Mouse (Mus musculus): ENCODE data around the gene Shpk. TPM values are rescaled to one million over a fixed set of nuclear protein-coding genes. Genes with fewer than 3 reads are reported as not detected.
A peak's percentile ranks its signal among the peaks of the same experiment; 100 is the strongest.

The Shpk gene
- 1 to 10 TPM; 3.1 to 3.2 TPM for total RNA-seq (2021)
- long read RNA-seq, experiment 1, partial matches to known transcripts: 0 of 2 reads
- long read RNA-seq, experiment 1, other reads (novel, unspliced or antisense): 1 of 2 reads
- long read RNA-seq, experiment 2, partial matches to known transcripts: 1 of 1 reads
- long read RNA-seq, experiment 2, other reads (novel, unspliced or antisense): 0 of 1 reads

DNA sequence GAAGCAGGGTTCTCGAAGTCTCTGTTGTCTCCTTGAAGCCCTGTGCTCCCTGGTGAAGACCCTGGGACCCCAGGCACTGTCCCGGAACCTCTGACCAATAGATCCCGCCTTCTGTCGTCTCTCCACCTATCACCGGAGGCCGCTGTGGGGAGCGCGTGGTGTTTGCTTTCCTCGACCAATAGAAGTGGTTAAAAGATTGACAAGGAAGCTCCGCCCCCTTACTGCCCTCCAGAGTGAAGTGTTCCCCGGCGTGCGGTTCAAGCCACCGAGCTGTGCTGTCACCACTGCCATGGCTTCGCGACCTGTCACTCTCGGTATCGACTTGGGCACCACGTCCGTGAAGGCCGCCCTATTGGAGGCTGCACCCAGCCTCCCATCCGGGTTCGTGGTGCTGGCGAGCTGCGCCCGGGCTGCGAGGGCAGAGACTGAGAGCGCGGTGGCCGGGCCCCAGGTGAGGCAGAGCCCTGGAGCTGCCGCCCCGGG lies at the start of gene Shpk:
Shpk (plus strand) TSS at position 231 of the 483 bp plus-strand sequence.
- DNase-seq (ENCODE audit: low spot score in 2 of 2): peak; percentile 96
- peak within 1 kb of the TSS; percentile 97 for H3K27ac ChIP-seq
- TF ChIP-seq CTCF (conservative IDR thresholded peaks at IDR 0.05): no peak
- H3K4me3 ChIP-seq: peak within 1 kb of the TSS; percentile 94

DNA sequence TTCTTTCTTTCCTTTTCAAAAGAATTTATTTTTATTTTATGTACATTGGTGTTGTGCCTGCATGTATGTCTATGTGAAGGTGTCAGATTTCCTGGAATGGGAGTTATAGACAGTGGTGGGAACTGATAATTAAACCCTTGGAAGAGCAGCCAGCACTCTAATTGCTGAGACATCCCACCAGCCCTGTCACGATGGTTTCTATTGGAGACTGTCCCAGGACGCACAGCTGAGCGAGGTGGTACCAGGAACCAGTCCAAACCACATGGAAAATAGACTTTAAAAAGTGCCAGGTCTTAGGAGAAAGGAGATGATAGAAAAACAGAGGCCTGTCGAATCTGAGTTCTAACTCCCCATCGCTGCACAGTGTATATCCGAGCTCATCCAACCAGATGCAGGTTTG lies 44.2 kb upstream of the Shpk start:
- peak in 1 of 2 experiments; percentile 60 for DNase-seq (ENCODE audit: low spot score in 2 of 2)
- TF ChIP-seq CTCF (conservative IDR thresholded peaks at IDR 0.05): no peak
- peak overlapping the region; percentile 28; the same call in 1 of the 2 replicates for H3K27ac ChIP-seq
- H3K4me3 ChIP-seq: no peak overlapping the region

DNA sequence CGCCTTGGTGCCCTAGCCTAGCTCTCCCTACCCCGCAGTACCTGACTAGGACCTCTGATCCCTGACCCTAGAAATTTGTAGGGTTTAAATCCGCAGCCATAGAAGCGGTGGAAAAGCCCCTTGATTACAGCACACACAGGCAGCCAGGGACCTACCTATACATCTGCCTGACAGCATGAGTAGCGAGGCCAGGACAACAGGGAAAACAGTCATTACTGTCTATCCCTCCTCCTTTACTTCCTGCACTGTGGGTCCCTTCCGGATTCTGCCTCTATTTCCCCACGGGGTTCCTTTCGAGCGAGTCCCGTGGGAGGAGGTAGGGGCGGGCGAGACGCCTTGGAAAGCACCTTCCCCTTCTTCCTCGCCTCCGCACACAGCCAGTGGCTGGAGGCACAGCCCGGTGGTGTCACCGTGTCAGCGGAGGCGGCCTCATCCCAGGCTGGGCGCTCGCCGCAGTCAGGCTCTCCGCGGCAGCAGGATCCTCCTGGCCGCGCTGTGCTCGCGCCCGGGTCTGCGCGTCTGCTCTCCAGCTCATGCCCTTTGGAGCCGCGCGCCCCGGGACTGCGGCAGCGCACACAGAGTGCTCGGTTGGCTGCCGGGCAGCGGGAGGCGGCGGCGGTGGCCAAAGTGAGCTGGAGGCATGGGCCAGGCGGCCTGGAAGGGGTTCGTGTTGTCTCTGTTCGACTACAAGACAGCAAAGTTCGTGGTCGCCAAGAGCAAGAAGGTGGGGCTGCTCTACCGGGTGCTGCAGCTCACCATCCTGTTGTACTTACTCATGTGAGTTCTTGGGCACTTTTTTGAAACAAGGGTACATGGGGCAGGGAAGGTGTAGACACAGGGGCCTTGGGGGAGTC lies 39.1 kb upstream of the Shpk start, which contains the start of gene P2rx5:
P2rx5 (plus strand) TSS at position 465 of the 854 bp plus-strand sequence.
- DNase-seq (ENCODE audit: low spot score in 2 of 2): no peak
- H3K4me3 ChIP-seq: peak within 1 kb of the TSS; percentile 50
- peak within 1 kb of the TSS; percentile 48; the same call in 1 of the 2 replicates for H3K27ac ChIP-seq
- no peak for TF ChIP-seq CTCF (conservative IDR thresholded peaks at IDR 0.05)

DNA sequence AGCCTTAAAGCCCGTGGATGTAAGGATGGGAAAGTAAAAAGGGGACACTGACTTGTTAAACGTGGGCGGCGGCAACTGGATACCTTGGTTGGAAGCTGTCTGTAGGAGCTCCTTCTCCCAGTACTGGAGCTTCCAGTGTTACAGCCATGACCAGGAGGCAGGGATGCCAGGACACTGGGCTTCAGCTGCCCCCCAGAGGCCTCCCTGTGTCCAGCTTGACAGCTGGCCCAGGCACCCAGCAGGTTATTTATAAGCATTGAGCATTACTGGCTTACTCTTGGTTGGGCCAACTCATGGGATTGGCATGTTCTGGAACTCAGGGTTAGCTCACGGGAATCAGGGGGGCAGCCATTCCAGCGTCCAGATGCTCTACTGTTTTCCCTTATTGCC lies 38.5 kb upstream of the Shpk start:
- TF ChIP-seq CTCF (conservative IDR thresholded peaks at IDR 0.05): no peak
- H3K27ac ChIP-seq: no peak overlapping the region
- peak overlapping the region; percentile 50 for H3K4me3 ChIP-seq
- DNase-seq (ENCODE audit: low spot score in 2 of 2): no peak

DNA sequence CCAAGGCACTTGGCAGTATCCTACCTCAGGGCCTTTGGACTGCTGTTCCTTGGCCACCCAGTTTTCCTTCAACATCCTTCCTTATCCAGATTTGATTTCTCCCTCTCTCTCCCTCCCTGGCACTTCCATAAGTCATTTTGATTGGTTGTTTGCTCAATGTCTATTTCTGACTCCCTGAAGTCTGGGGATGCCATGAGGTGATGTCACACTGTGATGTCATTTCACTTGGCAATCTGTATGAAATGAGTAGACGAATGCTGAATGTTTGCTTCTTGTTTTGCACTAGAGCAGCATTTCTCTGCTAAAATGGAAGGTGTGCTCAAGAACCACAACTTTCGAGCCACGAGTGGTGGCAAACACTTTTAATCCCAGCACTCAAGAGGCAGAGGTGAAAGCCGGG lies 37.6 kb upstream of the Shpk start:
- no peak for DNase-seq (ENCODE audit: low spot score in 2 of 2)
- TF ChIP-seq CTCF (conservative IDR thresholded peaks at IDR 0.05): no peak
- no peak overlapping the region for H3K4me3 ChIP-seq
- no peak overlapping the region for H3K27ac ChIP-seq

DNA sequence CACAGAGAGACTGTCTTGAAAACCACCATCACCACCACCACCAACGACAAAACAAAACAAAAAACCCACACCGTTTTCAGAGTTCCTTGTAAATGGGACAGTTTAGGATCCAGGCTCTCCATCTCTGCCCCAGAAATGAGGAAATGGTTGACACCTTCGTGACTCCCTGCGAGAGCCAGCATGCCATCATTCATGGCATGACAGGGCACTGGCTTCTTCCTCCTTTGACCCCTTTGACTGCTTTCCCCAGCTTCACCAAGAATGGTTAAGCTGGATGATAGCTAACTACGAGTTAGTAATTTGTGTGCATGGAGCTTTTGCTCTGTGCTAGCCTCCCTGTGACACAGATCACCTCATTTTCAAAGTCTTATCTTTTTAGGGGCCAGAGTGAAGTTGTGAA lies 37.0 kb upstream of the Shpk start:
- Histone ChIP-seq H3K4me3 (no peak overlapping the region), H3K27ac (no peak overlapping the region)
- TF ChIP-seq CTCF (conservative IDR thresholded peaks at IDR 0.05): no peak
- no peak for DNase-seq (ENCODE audit: low spot score in 2 of 2)

DNA sequence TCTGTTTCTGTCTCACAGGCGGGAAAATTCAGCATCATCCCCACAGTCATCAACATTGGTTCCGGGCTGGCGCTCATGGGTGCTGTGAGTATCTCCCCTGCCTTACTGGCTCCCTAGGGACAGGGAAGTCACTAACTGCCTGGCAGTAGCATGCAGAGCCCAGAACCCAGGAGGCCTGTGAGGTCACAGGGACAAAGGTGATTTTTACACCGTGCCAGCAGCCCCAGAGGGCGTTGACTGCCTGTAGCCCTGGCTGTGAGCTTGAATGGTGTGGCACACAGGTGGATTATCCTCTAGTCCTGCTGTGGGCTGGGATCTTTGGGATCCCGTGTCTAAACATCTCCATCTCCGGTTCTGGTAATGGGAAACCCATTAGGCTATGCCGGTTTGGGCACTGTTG lies 31.2 kb upstream of the Shpk start:
- DNase-seq (ENCODE audit: low spot score in 2 of 2): no peak
- Histone ChIP-seq H3K4me3 (no peak overlapping the region), H3K27ac (no peak overlapping the region)
- TF ChIP-seq CTCF (conservative IDR thresholded peaks at IDR 0.05): no peak

DNA sequence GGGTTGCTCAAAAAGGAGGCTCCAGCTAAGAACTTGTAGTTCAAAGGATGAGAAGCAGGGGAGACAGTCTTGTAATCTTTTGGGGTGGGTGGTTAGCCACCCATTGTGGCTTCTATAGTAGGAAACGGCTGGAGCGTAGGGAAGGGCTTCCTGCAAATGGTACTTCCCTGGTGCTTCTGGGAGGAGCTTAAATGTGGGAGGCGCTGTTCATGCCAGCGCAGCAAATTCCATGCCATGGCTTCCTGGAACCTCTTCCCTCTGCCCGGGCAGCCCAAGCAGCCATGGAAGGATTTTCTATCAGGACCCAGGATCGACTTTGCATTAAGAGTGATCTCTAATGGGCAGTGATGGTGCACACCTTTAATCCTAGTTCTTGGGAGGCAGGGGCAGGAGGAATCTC lies 30.7 kb upstream of the Shpk start:
- Histone ChIP-seq H3K4me3 (no peak overlapping the region), H3K27ac (no peak overlapping the region)
- DNase-seq (ENCODE audit: low spot score in 2 of 2): no peak
- no peak for TF ChIP-seq CTCF (conservative IDR thresholded peaks at IDR 0.05)

DNA sequence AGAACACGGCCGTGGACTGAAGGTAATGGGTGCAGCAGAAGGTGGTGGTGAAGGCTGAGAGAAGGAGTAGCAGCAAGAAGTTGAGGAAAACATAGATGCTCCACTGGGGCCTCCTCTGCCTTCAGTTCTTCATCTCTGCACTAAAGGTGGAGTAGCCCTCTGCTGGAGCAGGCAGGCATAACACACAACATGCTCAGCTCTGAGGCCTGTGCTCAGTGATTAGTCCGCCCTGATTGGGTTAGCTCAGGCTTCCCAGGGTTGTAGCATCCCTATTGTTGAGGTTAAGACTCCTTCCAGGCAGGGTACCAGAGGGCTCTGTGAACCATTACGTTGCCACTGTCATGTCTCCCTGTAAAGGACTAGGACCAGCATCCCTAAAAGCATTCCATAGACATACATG lies 30.0 kb upstream of the Shpk start:
- Histone ChIP-seq H3K4me3 (no peak overlapping the region), H3K27ac (no peak overlapping the region)
- TF ChIP-seq CTCF (conservative IDR thresholded peaks at IDR 0.05): peak; percentile 83
- peak; percentile 66 to 69 for DNase-seq (ENCODE audit: low spot score in 2 of 2)

DNA sequence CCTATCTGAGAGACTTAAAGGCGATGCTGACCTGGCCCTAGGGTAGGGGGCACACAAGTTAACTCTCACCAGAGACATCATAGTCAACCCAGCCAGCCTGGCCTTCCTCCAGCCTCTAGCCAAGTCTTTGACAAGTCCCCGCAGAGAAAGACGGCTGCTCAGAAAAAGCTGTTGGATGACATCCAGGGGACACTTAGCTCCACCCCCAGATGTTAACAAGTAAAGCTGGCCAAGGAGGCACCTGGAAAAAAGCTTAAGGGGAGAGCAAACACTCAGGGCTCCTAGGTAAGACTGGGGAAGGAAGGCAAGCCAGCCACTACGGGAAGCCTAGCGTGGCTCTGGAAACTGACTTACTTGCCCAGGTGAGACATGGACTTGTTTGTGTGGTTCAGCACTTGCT lies 27.1 kb upstream of the Shpk start:
- Histone ChIP-seq H3K27ac (no peak overlapping the region), H3K4me3 (no peak overlapping the region)
- no peak for DNase-seq (ENCODE audit: low spot score in 2 of 2)
- no peak for TF ChIP-seq CTCF (conservative IDR thresholded peaks at IDR 0.05)

DNA sequence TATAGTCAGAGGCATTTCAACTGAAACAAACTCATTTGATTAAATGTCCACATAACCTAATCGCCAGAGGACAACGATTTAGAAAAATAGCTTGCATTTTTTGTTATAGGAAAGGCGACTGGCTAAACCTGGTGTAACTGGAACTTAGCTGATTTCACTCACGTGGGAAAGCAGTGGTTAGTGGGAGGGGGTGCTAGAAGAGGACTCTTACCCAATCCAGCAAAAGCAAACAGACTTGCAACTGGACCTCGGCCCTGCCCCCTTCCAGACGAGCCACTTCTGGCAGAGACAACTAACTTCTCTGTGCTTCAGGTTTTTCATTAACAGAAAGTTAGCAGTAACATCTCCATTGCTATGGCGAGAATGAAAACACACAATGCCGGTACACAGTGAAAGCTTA lies 23.6 kb upstream of the Shpk start:
- no peak overlapping the region for H3K27ac ChIP-seq
- H3K4me3 ChIP-seq: peak overlapping the region; percentile 89
- no peak for DNase-seq (ENCODE audit: low spot score in 2 of 2)
- TF ChIP-seq CTCF (conservative IDR thresholded peaks at IDR 0.05): no peak

DNA sequence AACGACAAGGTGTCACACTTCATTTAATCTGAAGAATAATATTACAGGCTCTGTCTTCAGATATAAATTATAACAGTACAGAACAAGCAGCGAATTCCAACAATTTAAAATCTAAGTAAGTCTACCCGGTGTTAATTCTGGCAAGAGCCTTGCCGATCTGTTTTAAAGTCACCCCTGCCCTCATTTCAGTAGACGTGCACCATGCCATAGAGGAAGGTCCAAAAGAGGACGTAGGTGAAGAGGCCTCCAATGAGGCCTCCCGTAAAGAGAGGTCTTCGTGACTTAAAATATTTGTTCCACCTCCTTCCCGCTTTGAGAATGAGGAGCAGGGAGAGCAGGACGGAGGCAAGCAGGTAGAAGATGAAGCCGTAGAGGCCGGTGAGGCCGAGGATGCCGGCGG lies 23.1 kb upstream of the Shpk start:
- no peak for DNase-seq (ENCODE audit: low spot score in 2 of 2)
- no peak for TF ChIP-seq CTCF (conservative IDR thresholded peaks at IDR 0.05)
- peak overlapping the region; percentile 89 for H3K4me3 ChIP-seq
- peak overlapping the region; percentile 90 for H3K27ac ChIP-seq

DNA sequence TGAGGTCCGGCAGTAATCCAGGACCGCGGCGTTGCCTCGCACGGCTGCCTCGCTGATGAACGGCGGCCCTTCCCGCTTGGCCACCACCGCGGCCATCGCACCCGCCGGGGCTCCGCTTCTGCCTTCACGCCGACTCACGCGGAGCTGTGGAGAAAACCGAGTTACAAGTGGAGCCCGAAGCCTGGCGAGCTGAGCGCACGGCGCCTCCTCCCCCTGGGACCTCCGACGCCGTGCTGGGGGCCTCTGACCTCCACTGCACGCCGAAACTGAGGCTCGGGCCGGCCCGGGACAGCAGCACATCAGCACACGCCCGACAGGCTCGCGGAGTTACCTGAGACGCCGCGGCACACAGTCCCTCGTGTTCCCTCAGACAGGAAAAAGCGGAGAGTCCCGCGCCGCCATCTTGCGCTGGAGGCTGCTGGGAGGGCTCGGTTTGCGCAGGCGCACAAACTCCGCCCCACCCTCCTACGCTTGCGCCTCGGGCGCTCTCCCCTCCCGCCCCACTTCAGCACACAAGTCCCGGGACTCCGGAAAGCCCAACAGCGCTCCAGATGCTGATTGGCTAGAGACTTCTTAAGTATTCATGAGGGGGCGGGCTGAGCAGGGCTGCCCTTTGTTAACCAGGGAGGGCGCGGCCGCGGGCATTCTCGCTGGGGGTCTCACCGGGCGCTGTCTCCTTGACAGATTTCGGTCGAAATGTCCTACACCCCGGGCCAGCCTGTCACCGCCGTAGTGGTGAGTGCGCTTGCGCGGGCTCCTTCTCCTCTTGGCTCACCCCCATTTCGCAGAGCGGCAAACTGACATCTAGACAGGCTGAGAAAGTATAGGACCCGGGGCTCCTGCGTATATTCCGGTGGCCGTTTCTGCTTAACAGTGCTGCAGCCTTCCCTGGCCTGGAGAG lies 22.4 kb upstream of the Shpk start, which contains the start of the genes Emc6 and Tax1bp3:
Emc6 (minus strand) TSS at position 430 of the 901 bp plus-strand sequence.
Tax1bp3 (plus strand) TSS at position 476 of the 901 bp plus-strand sequence.
- peak within 1 kb of the TSS; percentile 89 for H3K4me3 ChIP-seq
- TF ChIP-seq CTCF (conservative IDR thresholded peaks at IDR 0.05): 0 out of 2 replicates have a peak, but pooled peaks have one; percentile 1
- H3K27ac ChIP-seq: peak within 1 kb of the TSS; percentile 90
- peak; percentile 95 to 96 for DNase-seq (ENCODE audit: low spot score in 2 of 2)
